Mouse (Mus musculus): ENCODE data around the gene Slc30a7. TPM values are rescaled to one million over a fixed set of nuclear protein-coding genes. Genes with fewer than 3 reads are reported as not detected.
A peak's percentile ranks its signal among the peaks of the same experiment; 100 is the strongest.

Slc30a7 gene
- polyA plus RNA-seq (2012; rRNA removed): 12.5 and 13.1 TPM in 2 replicates

GRCm38 (mm10) chr3:116006978-116007940 lies at the start of gene Slc30a7, which contains the start of gene Extl2:
Slc30a7 (minus strand) TSS chr3:116007406.
Extl2 (plus strand) TSS chr3:116007462.
- peaks cover 1% of the 10 kb centered on the region for H3K4me1 ChIP-seq (ENCODE audit: control insufficient read depth, insufficient read depth, low read length)
- peak within 1 kb of the TSS; percentile 89 for H3K4me3 ChIP-seq (ENCODE audit: insufficient read depth, low read length)
- TF ChIP-seq CTCF (IDR thresholded peaks at IDR 0.05; ENCODE audit: extremely low read depth, insufficient read depth, low read length) (no peak), POLR2A (IDR thresholded peaks at IDR 0.05; ENCODE audit: extremely low read depth, insufficient read depth, low read length) (peak; percentile 61; the same call in 1 of the 2 replicates)
- H3K27ac ChIP-seq (ENCODE audit: insufficient read depth, low read length): peak within 1 kb of the TSS; percentile 96

DNA sequence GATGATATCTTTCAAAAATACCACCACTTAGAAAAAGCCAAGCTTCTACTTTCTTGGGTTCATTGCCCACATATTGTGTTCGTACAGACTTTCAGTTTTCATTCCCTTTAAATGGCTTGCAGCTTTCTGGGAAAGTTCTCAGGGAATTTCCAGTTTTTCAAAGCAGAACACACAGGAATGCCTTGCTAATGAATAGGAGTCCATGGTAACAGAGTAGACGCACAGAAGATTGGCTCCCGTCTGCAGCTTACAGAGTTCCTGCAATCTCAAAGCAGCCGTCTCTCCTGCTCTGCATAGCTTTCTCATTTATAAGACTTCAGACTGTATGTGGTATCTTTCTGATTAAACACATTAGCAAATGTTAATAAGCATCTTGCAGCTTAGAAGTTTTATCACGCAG lies 39.8 kb upstream of the Slc30a7 start:
- Histone ChIP-seq H3K4me3 (ENCODE audit: insufficient read depth, low read length) (no peak overlapping the region), H3K4me1 (ENCODE audit: control insufficient read depth, insufficient read depth, low read length) (no peaks in the 10 kb centered on the region), H3K27ac (ENCODE audit: insufficient read depth, low read length) (no peak overlapping the region)
- TF ChIP-seq CTCF (IDR thresholded peaks at IDR 0.05; ENCODE audit: extremely low read depth, insufficient read depth, low read length) (no peak), POLR2A (IDR thresholded peaks at IDR 0.05; ENCODE audit: extremely low read depth, insufficient read depth, low read length) (no peak)

- Histone ChIP-seq H3K4me1 (ENCODE audit: control insufficient read depth, insufficient read depth, low read length) (no peaks in the 10 kb centered on the region), H3K27ac (ENCODE audit: insufficient read depth, low read length) (no peak overlapping the region), H3K4me3 (ENCODE audit: insufficient read depth, low read length) (no peak overlapping the region)
- no peak for TF ChIP-seq POLR2A (IDR thresholded peaks at IDR 0.05; ENCODE audit: extremely low read depth, insufficient read depth, low read length)
- no peak for TF ChIP-seq CTCF (IDR thresholded peaks at IDR 0.05; ENCODE audit: extremely low read depth, insufficient read depth, low read length)
These were observed 38.8 kb upstream of the Slc30a7 start for GRCm38 (mm10) chr3:116046000-116046399.

DNA sequence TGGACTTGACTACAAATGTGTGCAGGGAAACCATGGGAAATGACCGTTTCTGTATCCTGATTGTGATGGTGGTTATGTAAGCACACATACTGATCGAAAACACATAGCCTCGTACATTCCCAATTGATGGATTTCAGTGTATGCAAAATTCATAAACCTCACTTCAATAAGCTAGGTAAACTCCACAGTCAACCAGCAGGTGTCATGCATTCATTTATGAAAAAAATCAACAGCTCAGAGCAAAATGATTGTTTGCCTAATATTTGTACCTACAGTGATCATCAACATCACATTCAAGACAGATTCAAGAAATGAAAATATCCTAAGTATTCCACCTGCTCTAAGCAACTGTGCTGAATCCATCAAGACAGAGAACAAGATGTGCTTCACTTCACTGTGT lies 33.6 kb upstream of the Slc30a7 start:
- Histone ChIP-seq H3K4me1 (ENCODE audit: control insufficient read depth, insufficient read depth, low read length) (no peaks in the 10 kb centered on the region), H3K4me3 (ENCODE audit: insufficient read depth, low read length) (no peak overlapping the region), H3K27ac (ENCODE audit: insufficient read depth, low read length) (no peak overlapping the region)
- TF ChIP-seq POLR2A (IDR thresholded peaks at IDR 0.05; ENCODE audit: extremely low read depth, insufficient read depth, low read length): no peak
- no peak for TF ChIP-seq CTCF (IDR thresholded peaks at IDR 0.05; ENCODE audit: extremely low read depth, insufficient read depth, low read length)

GRCm38 (mm10) chr3:116033871-116034222 lies 26.6 kb upstream of the Slc30a7 start:
- H3K4me3 ChIP-seq (ENCODE audit: insufficient read depth, low read length): no peak overlapping the region
- no peak overlapping the region for H3K27ac ChIP-seq (ENCODE audit: insufficient read depth, low read length)
- H3K4me1 ChIP-seq (ENCODE audit: control insufficient read depth, insufficient read depth, low read length): peaks cover 6% of the 10 kb centered on the region
- TF ChIP-seq CTCF (IDR thresholded peaks at IDR 0.05; ENCODE audit: extremely low read depth, insufficient read depth, low read length): no peak

DNA sequence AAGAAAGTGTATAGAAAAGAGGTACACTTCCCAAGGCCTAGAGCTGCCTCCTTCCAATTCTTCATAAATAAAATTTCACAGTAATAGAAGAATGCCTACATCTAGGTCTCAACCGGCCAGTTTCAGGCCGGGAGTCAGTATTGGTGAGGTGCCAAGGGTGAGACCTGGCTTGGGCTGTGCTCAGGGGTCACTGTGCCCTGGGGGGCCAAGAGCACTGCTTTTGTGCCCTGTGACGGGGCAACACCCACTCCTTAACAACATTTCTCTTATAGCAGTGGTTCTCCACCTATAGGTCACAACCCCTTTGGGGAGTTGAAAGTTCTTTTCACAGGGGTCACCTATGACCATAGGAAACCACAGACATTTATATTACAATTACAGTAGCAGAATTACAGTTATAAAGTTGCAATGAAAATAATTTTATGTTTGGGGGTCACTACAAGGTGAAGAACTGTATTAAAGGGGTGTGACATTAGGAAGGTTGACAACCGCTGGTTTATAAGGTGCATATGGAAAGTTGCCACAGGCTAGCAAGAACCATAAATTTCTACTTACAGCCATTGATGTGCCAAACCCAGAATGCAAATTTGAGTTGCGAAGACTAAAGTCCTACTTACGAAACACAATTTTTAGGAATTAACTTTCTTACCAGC lies 26.1 kb upstream of the Slc30a7 start:
- H3K4me3 ChIP-seq (ENCODE audit: insufficient read depth, low read length): no peak overlapping the region
- H3K4me1 ChIP-seq (ENCODE audit: control insufficient read depth, insufficient read depth, low read length): peaks cover 6% of the 10 kb centered on the region
- peak overlapping the region; percentile 26; the same call in 1 of the 2 replicates for H3K27ac ChIP-seq (ENCODE audit: insufficient read depth, low read length)
- TF ChIP-seq CTCF (IDR thresholded peaks at IDR 0.05; ENCODE audit: extremely low read depth, insufficient read depth, low read length) (peak; percentile 21; the same call in 1 of the 2 replicates), POLR2A (IDR thresholded peaks at IDR 0.05; ENCODE audit: extremely low read depth, insufficient read depth, low read length) (no peak)

DNA sequence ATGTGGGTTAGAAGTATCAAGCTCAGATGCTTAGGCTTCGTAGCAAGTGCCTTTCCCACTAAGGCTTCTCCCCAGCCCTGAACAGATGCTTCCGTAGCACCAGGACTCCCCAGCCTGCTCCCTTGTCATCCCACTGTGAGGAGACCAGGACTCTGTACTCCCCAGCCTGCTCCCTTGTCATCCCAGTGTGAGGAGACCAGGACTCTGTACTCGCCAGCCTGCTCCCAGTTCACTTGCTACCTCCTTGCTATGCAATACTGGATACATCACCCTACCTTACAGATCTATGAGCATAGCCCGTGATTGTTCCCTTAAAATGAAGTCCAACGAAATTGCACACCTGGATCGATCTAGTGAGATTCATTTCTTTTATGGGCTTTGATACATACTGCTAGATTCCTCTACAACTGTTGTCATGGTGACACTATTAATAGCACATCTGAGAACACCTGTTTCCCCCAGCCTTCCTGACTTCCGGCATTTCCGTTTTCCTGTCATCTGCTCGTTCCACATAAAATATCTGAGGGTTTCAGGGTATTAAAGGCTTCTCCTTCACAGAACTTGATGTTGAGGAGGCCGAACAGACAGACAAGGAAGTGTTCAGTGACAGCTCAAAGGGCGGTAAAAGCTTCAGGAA lies 23.1 kb upstream of the Slc30a7 start:
- TF ChIP-seq POLR2A (IDR thresholded peaks at IDR 0.05; ENCODE audit: extremely low read depth, insufficient read depth, low read length): no peak
- no peak for TF ChIP-seq CTCF (IDR thresholded peaks at IDR 0.05; ENCODE audit: extremely low read depth, insufficient read depth, low read length)
- peaks cover 6% of the 10 kb centered on the region for H3K4me1 ChIP-seq (ENCODE audit: control insufficient read depth, insufficient read depth, low read length)
- no peak overlapping the region for H3K4me3 ChIP-seq (ENCODE audit: insufficient read depth, low read length)
- H3K27ac ChIP-seq (ENCODE audit: insufficient read depth, low read length): no peak overlapping the region

- Histone ChIP-seq H3K4me1 (ENCODE audit: control insufficient read depth, insufficient read depth, low read length) (peaks cover 4% of the 10 kb centered on the region), H3K27ac (ENCODE audit: insufficient read depth, low read length) (no peak overlapping the region), H3K4me3 (ENCODE audit: insufficient read depth, low read length) (no peak overlapping the region)
- TF ChIP-seq POLR2A (IDR thresholded peaks at IDR 0.05; ENCODE audit: extremely low read depth, insufficient read depth, low read length) (no peak), CTCF (IDR thresholded peaks at IDR 0.05; ENCODE audit: extremely low read depth, insufficient read depth, low read length) (no peak)
These were observed 19.8 kb upstream of the Slc30a7 start for GRCm38 (mm10) chr3:116026996-116027395.

GRCm38 (mm10) chr3:116025701-116026100 lies 18.5 kb upstream of the Slc30a7 start:
- Histone ChIP-seq H3K27ac (ENCODE audit: insufficient read depth, low read length) (no peak overlapping the region), H3K4me3 (ENCODE audit: insufficient read depth, low read length) (no peak overlapping the region)

More at GRCm38 (mm10) chr3:116025701-116026100, 18.5 kb upstream of the Slc30a7 start:
- no peak for TF ChIP-seq CTCF (IDR thresholded peaks at IDR 0.05; ENCODE audit: extremely low read depth, insufficient read depth, low read length)
- no peak for TF ChIP-seq POLR2A (IDR thresholded peaks at IDR 0.05; ENCODE audit: extremely low read depth, insufficient read depth, low read length)
- H3K4me1 ChIP-seq (ENCODE audit: control insufficient read depth, insufficient read depth, low read length): peaks cover 1% of the 10 kb centered on the region; the same call in 1 of the 2 replicates

Measured in cortical plate, adult 2 months (tissue).